Mouse (Mus musculus) kidney, adult 2 months (tissue): ENCODE measurements around the gene Lims1.

Source experiments
- CTCF ChIP-seq: fragments of 200-500 bp; conservative IDR thresholded peaks from 2 replicates; pipeline ENCODE4 v1.5.1; 2011; ENCODE audit warnings: low read depth, mild to moderate bottlenecking, control low read depth, low read length, moderate library complexity, mixed read lengths; ENCODE audit not compliant: insufficient read depth, insufficient read length
- POLR2A ChIP-seq: fragments of 200-500 bp; IDR thresholded peaks from one replicate; pipeline ENCODE4 v1.6.1; 2011; ENCODE audit warnings: low read depth, low read length, control low read depth

- TF ChIP-seq CTCF (no peak), POLR2A (no peak)
Measured at GRCm38 (mm10) chr10:58373829-58374228, 50.6 kb downstream of the Lims1 start.
